Mouse (Mus musculus): Measurements from ENCODE around the gene Adgre5. TPM values are rescaled to one million over a fixed set of nuclear protein-coding genes. Genes with fewer than 3 reads are reported as not detected.
A peak's percentile ranks its signal among the peaks of the same experiment; 100 is the strongest.

The Adgre5 gene
- total RNA-seq, 1 experiment from 2014 or later: 47.5 TPM

- no peak for DNase-seq
Measured at GRCm38 (mm10) chr8:83754149-83754548, 13.0 kb upstream of the Adgre5 start.

GRCm38 (mm10) chr8:83749265-83749664 lies 8.1 kb upstream of the Adgre5 start:
- DNase-seq: no peak

DNA sequence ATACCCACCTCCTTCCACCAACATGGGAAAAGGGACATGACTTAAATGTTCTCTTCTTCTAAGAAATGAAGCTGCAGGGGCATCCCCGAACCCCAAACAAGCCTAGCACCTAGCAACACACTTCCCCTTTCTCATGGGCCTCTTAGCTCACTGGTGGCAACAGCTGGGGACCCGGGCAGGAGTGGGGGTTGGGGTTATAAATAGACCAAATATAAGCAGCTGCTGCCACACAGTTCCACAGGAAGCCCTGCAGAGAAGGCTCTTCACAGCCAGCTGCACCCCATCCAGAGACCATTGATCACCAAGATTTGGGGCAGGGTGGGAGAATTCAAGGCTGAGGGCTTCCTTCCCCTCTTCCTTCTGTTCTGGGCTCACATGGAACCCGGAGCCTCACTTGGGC lies 7.6 kb upstream of the Adgre5 start:
- DNase-seq: peak; percentile 54

DNA sequence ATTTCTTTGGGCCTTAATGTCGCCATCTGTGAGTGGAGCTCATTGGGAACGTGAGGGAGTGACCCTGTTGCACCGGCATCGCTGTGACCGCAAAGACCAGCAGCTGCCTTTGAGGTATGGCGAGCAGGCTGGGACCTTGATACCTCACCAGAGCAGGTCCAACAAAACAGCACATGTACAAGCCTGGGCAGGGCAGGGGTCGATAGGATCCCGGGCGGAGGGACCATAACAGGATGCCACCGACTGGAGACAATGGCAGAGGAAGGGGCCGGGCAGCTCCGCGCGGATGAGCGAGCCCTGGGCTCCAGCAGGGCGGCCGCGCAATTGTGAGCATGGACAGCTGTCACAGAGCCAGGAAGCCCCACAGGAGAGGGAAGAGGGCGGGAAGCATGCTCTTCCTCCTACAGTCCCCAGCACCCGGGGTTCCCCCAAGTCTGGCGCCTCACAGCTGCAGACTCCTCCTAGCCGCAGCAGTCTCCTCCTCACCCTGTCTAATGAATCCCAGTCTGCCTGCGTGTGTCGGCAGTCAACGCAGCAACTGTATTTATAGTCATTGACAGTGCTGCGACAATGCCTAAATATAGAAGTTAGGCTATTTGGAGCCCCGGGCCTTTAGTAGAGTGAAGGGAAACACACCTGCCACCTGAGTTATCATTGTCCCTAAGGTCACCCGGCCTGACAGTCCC lies 6.7 kb upstream of the Adgre5 start:
- peak; percentile 75 for DNase-seq

DNA sequence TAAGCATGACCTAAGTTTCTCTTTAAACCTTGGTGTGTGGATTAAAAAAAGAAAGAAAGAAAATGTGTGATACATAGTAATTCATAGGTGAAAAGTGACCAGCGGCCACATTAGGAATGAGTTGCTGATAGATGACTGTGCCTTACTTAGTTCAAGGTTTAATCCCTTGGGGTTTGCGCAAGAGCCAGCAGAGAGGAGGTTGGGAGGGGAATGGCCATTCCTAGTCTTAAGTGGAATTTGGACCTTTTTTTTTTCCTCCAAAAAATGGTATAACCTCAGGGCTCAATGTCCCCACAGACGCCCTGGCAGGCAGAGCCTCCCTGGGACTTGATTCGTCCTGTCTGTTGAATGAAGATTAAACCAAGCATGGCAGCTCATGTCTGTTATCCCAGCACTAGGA lies 2.9 kb upstream of the Adgre5 start:
- peak; percentile 57 for DNase-seq

DNA sequence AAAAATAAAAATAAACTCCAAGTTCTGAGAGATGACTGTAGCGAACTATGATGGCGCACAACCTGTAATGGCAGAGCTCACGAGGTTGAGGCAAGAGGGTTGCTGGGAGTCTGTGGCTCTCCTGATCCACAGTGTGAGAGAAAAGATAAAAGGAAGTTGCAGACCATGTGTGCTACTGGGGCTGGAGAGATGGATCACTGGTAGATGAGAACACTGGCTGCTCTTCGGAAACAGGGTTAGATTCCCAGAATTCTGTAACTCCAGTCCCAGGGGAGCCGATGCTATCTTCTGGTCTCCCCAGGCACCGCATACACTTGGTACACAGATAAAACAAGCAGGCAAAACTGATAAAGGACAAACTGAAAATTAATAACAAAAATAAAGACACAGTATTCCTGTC lies 1.8 kb upstream of the Adgre5 start:
- DNase-seq: no peak

DNA sequence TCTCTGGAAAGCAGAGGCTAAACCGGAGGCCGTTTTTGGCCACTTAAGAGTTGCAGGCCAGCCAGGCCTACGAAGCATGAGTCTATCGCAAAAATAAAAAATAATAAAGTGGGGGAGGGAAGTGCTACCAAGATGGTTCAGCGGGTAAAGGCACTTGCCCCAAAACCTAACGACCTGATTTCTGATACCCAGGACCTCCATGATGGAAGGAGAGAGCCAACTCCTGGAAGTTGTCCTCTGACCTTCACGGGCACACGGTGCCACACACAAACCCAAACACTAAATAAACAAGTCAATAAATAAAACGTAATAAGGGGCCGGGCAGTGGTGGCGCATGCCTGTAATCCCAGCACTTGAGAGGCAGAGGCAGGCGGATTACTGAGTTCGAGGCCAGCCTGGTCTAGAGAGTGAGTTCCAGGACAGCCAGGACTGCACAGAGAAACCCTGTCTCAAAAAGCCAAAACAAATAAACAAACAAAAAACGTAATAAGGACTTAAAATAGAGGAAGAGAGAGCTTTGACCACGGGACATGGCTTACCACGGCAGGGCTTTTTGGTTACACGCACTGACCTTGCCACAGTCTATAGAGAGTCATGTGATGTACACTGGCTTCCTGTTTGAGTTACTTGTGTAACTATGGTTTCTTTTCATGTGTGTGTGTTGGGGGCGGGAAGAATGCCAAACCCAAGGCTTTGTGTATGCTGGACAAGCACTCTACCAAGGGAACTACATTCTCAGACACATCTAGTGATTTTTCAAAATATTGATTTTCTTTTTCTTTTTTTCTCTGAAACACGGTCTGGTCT lies 926 bp upstream of the Adgre5 start:
- DNase-seq: no peak

DNA sequence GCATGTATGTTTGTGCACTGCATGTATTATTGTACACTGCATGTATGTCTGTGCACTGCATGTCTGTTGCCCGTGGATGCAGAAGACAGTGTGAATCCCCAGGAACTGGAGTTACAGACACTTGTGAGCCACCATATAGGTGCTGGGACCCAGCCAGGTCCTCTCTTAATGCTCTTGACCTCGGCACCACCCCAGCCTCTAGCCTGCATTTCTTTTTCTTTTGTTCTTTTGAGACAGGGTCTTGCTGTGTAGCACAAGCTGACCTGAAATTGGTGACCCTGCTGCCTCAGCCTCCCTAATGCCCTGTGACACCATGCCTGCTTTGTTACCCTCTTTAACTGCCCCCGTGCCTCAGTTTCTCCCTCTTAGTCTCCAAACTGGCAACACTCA lies 545 bp downstream of the Adgre5 start:
- no peak for DNase-seq

GRCm38 (mm10) chr8:83739711-83740468 lies 1.2 kb downstream of the Adgre5 start:
- peak; percentile 48 for DNase-seq

- peak; percentile 33 for DNase-seq
Measured at GRCm38 (mm10) chr8:83738949-83739710, 2.0 kb downstream of the Adgre5 start.

DNA sequence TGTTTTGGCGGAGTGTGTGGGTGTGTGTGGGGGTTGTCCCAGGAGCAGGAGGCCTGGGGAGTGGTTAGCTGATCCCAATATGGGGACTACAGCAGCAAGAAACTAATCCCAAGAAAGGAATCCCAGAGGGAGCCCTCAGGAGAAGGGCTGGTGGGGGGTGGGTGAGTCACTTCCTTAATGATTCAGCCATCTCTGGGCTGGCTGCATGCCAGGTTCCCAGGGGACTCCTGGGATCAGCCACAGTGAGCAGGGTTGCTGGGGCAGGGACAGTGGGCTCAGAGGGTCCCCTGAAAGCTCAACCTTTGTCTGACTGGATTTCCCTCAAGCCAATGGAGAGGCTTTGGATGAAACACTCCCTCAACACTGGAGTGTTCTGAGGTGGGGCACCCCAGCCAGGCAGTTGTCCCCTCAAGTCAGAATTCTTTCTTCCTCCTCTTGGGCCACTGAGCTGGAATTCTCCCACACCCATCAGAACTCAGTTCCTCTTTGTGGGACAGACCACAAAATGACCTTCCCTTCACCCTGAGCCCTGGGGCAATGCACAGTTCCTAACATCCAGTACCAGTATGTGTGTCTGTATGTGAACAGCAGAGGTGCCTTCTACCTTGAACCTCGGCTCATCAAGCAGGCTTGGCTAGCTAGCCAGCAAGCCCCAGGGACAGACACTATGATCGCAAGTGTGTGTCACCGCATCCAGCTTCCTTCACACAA lies 3.1 kb downstream of the Adgre5 start:
- peak; percentile 86 for DNase-seq

DNA sequence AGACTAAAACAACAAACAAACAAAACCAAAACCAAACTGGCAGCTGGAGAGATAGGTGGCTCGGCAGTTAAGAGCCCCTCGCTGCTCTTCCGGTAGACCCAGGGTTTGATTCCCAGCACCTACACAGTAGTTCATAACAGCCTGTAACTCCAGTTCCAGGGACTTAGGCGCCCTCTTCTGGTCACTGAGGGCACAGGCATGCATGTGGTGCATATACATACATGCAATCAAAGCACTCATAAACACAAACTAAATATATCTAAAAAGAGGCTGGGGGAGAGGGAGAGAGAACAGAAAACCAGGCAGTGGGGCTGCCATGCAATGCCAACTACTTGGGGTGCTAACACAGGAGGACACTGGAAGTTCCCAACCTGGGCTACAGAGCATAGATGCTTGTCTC lies 3.8 kb downstream of the Adgre5 start:
- DNase-seq: no peak

DNA sequence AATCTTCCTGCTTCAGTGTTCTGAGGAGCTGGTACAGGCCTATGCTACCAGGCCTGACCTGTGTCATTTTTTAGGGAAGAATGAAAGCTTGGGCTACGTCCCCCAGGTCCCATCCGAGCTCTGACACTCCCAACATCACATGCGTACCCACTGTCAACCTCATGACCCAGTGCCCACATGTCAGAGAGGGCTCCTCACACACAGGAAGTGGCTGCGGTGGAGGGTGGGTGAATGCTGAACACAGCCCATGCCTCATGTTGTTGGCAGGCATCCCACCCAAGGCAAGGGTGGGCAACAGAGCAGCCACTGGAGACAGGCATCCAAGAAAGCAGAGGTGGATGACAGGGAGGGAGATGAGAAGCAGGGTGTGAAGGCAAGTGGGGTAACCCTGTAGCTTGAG lies 4.4 kb downstream of the Adgre5 start:
- no peak for DNase-seq

DNA sequence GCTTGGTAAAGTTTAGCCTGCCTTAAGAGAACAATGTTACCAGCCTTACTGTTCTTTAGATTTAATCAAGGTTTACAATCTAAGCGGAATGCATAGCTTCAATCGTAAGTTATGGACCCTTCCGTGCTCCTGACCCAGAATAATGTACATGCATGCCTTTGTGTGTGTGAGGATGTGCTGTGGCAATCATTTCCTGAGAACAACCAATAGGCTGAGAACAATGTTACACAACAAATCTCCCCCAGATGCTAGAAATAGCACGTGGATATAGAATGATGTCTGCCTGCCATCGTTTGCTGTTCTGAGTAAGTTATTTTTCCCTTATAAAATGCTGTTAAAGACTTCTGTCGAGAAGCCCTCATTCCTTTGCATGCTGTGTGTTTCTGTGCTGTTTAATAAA lies 8.2 kb downstream of the Adgre5 start:
- no peak for DNase-seq

- DNase-seq: no peak
Measured at GRCm38 (mm10) chr8:83731906-83732305, 9.2 kb downstream of the Adgre5 start.

GRCm38 (mm10) chr8:83729009-83729807 lies 11.9 kb downstream of the Adgre5 start:
- peak; percentile 62 for DNase-seq

- no peak for DNase-seq
Measured at GRCm38 (mm10) chr8:83725521-83726102, 15.5 kb downstream of the Adgre5 start.

GRCm38 (mm10) chr8:83724697-83725482 lies 16.2 kb downstream of the Adgre5 start:
- peak; percentile 96 for DNase-seq

GRCm38 (mm10) chr8:83723447-83724083 lies 17.6 kb downstream of the Adgre5 start:
- no peak for DNase-seq
